Mouse (Mus musculus) kidney, embryonic 14.5 days (tissue): ENCODE measurements around the gene Pabpc1l. TPM values are rescaled to one million over a fixed set of nuclear protein-coding genes. Genes with fewer than 3 reads are reported as not detected.

Experiments used
- ATAC-seq: fragments of 200-750 bp; cut with Nextera tagmentation; 2 replicates; pipeline ENCODE4 v1.8.0; 2017; ENCODE audit warnings: moderate number of reproducible peaks, mild to moderate bottlenecking, moderate TSS enrichment, moderate library complexity; ENCODE audit not compliant: low FRiP score, low TSS enrichment
- H3K27ac ChIP-seq: fragments of 300-500 bp; sonication (generic); 2 replicates; pipeline ENCODE4 v1.5.1; 2014; ENCODE audit warnings: low read depth, mild to moderate bottlenecking, low read length, moderate library complexity, mixed read lengths
- H3K27me3 ChIP-seq: fragments of 300-500 bp; sonication (generic); 2 replicates; pipeline ENCODE4 v1.6.1; 2014; ENCODE audit warnings: mild to moderate bottlenecking, low read length; ENCODE audit not compliant: control insufficient read depth, insufficient read depth
- H3K36me3 ChIP-seq: fragments of 300-500 bp; sonication (generic); 2 replicates; pipeline ENCODE4 v1.6.1; 2014; ENCODE audit warnings: low read length, mixed read lengths; ENCODE audit not compliant: control insufficient read depth, insufficient read depth
- H3K4me1 ChIP-seq: fragments of 300-500 bp; sonication (generic); 2 replicates; pipeline ENCODE4 v1.6.1; 2014; ENCODE audit warnings: low read length, mixed read lengths; ENCODE audit not compliant: control insufficient read depth, insufficient read depth
- H3K4me2 ChIP-seq: fragments of 300-500 bp; sonication (generic); replicated peaks from 2 replicates; pipeline ENCODE4 v1.6.1; 2014; ENCODE audit warnings: low read depth, mild to moderate bottlenecking, low read length
- H3K4me3 ChIP-seq: fragments of 300-500 bp; sonication (generic); 2 replicates; pipeline ENCODE4 v1.5.1; 2014; ENCODE audit warnings: mild to moderate bottlenecking, low read length
- H3K9ac ChIP-seq: fragments of 300-500 bp; sonication (generic); 2 replicates; pipeline ENCODE4 v1.6.1; 2014; ENCODE audit warnings: low read depth, mild to moderate bottlenecking, low read length, moderate library complexity
- H3K9me3 ChIP-seq: fragments of 300-500 bp; sonication (generic); 2 replicates; pipeline ENCODE4 v1.6.1; 2016; ENCODE audit warnings: low read length; ENCODE audit not compliant: control insufficient read depth
- WGBS: fragments of 180-500 bp; shearing (Covaris S2); extraction: QIAGEN DNeasy Blood & Tissue Kit; methylation state at CpG from one replicate; pipeline ENCODE4 v1.1.7; 2014; 5-methylcytosine and 5-hydroxymethylcytosine counted together
- polyA plus RNA-seq: library from polyadenylated mRNA; unstranded; fragments of >200 nt; fragmentation: Nextera tagmentation; extraction: Ambion mirVana; gene quantifications from 2 replicates; pipeline ENCODE4 v1.2.1, GENCODE M21; 2014

Gene Pabpc1l
- polyA plus RNA-seq, 1 experiment from 2014 or later: 2.7 TPM

DNA sequence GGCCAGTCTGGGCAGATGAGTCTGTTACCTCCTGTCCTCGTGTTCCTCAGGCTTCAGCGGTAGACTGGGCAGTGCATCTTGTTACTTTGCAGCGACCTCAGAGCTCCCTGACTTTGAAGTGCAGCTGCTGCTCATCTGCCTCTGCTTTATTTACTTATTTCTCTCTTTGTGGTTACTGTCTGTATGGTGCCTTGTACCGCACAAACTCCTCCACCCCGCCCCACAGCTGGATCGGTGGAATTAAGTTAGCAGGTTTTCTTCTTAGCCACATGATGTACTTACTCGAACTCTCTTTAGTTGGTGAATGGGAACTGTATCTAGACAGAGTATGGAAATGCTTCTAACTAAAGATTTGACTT, 59.1 kb downstream of the Pabpc1l start:
- Histone ChIP-seq H3K9me3 (no peaks in the 10 kb centered on the region), H3K36me3 (peaks cover 70% of the 10 kb centered on the region), H3K4me2 (no peak overlapping the region), H3K9ac (no peak overlapping the region), H3K4me1 (no peaks in the 10 kb centered on the region), H3K27ac (no peak overlapping the region), H3K4me3 (no peak overlapping the region), H3K27me3 (no peaks in the 10 kb centered on the region)
- ATAC-seq: no peak
- WGBS: 95% methylated on average over 7 of the region's 7 CpGs

DNA sequence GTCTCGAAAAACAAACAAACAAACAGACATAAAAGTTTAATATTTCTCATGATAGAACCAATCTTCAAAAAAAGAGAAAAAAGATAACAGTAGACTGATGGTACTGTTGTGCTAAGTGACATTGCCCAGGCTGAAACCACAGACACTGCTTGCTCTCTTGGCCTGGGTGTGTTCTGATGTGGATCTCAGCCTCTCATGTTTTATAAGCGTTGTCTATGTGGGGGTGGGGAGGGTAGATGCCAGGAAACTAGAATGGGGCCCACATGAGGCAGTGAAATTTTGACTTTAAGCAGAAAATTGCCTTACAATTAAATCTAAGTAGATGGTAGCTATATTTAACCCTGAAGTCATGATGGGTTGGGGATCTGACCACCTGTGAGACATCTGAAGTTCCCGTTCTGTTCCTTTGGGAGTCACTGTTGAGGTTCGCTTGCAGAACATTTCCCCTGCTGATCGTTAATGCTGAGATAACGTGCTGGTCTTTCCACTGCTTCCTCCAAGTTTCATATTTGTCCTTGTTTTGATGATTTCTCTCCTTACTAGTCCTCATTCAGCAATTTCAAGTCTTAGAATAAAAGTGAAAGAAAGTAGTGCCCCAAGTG, 62.3 kb downstream of the Pabpc1l start:
- Histone ChIP-seq H3K27ac (no peak overlapping the region), H3K4me1 (no peaks in the 10 kb centered on the region), H3K4me3 (no peak overlapping the region), H3K4me2 (no peak overlapping the region), H3K9ac (no peak overlapping the region), H3K9me3 (no peaks in the 10 kb centered on the region), H3K36me3 (peaks cover 69% of the 10 kb centered on the region), H3K27me3 (no peaks in the 10 kb centered on the region)
- WGBS: 92% methylated on average over 6 of the region's 6 CpGs
- no peak for ATAC-seq

DNA sequence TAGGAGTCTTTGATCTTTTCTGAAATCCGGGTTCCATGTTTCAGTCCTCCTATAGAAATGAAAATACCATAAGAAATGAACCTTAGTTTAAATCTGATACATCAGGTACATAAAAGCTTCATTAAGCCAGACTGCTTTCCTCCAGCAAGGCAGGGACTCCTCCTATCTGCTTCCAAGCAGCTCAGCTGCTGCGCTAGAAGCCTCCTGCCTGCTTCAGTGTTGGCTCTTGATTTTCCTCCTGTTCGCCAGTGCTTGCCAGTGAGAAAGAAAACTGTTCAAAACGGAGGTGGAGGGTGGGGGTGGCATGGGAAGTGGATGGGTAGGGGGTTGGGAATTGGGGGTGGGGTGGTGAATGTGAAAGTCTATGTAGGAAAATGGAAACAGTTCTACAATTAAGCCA, 64.3 kb downstream of the Pabpc1l start:
- Histone ChIP-seq H3K36me3 (peaks cover 53% of the 10 kb centered on the region), H3K9me3 (no peaks in the 10 kb centered on the region), H3K4me3 (no peak overlapping the region), H3K27me3 (no peaks in the 10 kb centered on the region), H3K27ac (no peak overlapping the region), H3K4me1 (no peaks in the 10 kb centered on the region), H3K4me2 (no peak overlapping the region), H3K9ac (no peak overlapping the region)
- no peak for ATAC-seq
- WGBS: 89% methylated on average over 4 of the region's 4 CpGs

DNA sequence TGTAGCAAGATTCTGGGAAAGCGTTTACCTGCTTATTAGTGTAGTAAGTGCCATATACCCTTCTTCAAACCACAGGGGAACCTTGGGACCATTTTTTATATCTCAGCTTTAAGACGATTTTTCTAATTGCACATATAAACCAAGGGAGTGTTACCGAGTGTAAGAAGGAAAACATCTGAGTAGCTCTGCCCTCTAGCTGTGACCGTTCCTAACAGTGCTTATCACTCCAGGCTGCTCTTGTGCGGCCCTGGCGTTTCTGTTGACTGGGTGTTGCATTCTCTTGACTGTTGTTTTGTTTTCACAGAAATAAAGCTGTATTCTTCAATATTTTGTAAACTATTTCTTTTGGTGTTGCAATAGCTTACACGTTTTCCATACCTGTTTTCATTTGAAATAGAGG, 68.9 kb downstream of the Pabpc1l start:
- no peak for ATAC-seq
- Histone ChIP-seq H3K9me3 (no peaks in the 10 kb centered on the region), H3K4me3 (no peak overlapping the region), H3K27ac (no peak overlapping the region), H3K9ac (no peak overlapping the region), H3K4me1 (no peaks in the 10 kb centered on the region), H3K27me3 (no peaks in the 10 kb centered on the region), H3K36me3 (peaks cover 35% of the 10 kb centered on the region; the same call in 1 of the 2 replicates), H3K4me2 (no peak overlapping the region)
- 79% methylated on average over 7 of the region's 7 CpGs for WGBS

DNA sequence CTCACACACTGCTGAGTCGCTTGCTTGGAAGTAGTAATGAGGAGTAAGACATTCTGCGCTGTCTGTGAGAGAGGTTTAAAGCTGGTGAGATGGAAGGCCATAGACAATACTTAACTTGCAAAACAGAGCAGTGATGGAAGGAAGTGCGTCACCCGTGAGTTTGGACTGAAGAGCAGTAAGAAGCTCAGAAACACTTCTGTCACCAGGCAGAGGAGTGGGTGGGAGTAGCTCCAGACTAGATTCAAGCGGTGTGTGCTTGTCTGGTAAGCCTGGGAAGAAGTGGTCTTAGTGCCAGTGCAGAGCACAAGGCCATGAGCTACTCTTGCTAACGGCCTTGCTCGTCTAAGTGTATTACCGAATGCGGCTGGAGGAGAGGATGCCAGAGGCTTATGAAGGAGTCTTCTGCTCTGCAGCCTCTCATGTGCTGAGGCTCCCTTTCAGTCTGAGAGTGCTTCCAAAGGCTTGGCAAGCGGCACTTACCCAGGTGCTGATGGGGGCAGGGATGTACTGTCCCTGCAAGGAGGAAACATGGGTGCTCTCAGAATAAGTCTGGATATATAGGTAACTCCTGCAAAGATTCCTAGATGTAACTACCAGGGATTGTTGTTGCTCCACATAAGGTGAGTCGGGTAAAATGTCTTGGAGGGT, 73.5 kb downstream of the Pabpc1l start:
- H3K36me3 ChIP-seq: peaks cover 49% of the 10 kb centered on the region
- H3K4me1 ChIP-seq: no peaks in the 10 kb centered on the region
- H3K9me3 ChIP-seq: no peaks in the 10 kb centered on the region
- H3K27me3 ChIP-seq: no peaks in the 10 kb centered on the region
- H3K27ac ChIP-seq: no peak overlapping the region
- no peak overlapping the region for H3K4me3 ChIP-seq
- whole genome bisulfite sequencing: 92% methylated on average over 11 of the region's 11 CpGs
- no peak overlapping the region for H3K4me2 ChIP-seq
- no peak overlapping the region for H3K9ac ChIP-seq
- no peak for ATAC-seq

Other genes with a start within 250 kb of the Pabpc1l start
- gene Ccn5, start 204.6 kb upstream of the Pabpc1l start, polyA plus RNA-seq: 0.11 and 0.28 TPM in 2 replicates
- gene Kcnk15, start 171.8 kb upstream of the Pabpc1l start, polyA plus RNA-seq: not detected in 2 replicates
- 0.51 and 0.70 TPM in 2 replicates for gene Rims4, start 106.8 kb upstream of the Pabpc1l start, polyA plus RNA-seq
- gene Ywhab, start 30.5 kb upstream of the Pabpc1l start, polyA plus RNA-seq: 217 and 305 TPM in 2 replicates
- gene Stk4, start 44.9 kb downstream of the Pabpc1l start, polyA plus RNA-seq: 24.1 and 36.5 TPM in 2 replicates
- gene Tomm34, start 45.7 kb downstream of the Pabpc1l start, polyA plus RNA-seq: 63.4 and 70.5 TPM in 2 replicates
- gene Kcns1, start 145.7 kb downstream of the Pabpc1l start, polyA plus RNA-seq: 0.16 TPM in 1 of 2 replicates, not detected in the other
- gene Wfdc5, start 157.3 kb downstream of the Pabpc1l start, polyA plus RNA-seq: not detected in 2 replicates
- gene Wfdc12, start 165.2 kb downstream of the Pabpc1l start, polyA plus RNA-seq: not detected in 2 replicates
- not detected in 2 replicates for gene Wfdc15a, start 174.7 kb downstream of the Pabpc1l start, polyA plus RNA-seq
- 76.1 and 106 TPM in 2 replicates for gene Wfdc15b, start 196.2 kb downstream of the Pabpc1l start, polyA plus RNA-seq
- not detected in 2 replicates for gene Svs2, start 213.0 kb downstream of the Pabpc1l start, polyA plus RNA-seq
- gene Svs3b, start 231.2 kb downstream of the Pabpc1l start, polyA plus RNA-seq: not detected in 2 replicates